Mouse (Mus musculus): Measurements from ENCODE around the gene Wipf1. TPM values are rescaled to one million over a fixed set of nuclear protein-coding genes. Genes with fewer than 3 reads are reported as not detected.

The Wipf1 gene
- total RNA-seq, 2 experiments from 2014 or later = 14.6 to 16.3 TPM

DNA sequence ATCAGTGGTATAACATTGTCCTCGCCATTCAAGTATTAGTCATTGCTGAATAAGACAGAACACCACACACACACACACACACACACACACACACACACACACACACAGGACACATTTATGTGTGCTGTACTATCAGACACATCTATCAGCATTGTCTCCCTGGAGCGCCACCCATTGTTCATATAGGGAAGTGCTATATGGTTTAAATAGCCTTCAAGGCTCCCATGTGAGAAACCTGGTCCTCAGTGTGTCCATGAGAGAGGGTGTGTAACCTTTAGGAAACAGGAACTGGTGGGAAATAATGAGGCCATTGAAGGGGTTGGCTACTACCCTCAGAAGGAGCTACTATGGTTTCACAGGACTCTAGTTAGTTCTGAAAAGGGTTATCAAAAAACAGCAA lies 87.5 kb downstream of the Wipf1 start:
- DNase-seq (ENCODE audit: low spot score in 2 of 2) = no peak

DNA sequence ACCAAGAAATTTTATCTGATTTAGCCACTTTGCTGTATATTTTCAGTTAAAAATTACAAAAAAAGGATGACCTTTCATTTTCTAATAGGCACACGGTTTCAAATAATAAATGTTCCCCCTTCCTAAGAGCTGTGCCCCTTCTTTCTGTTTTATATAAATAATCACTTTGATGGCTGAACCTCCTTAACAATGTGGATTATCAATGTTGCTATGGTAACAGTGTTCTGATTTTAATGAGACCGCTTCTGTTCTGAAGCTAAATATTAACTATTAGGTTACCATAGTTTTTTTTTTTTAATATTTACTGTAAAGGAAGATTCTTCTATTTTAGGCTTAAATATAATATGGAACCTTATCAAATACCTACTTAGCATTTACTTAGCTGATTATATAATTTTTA lies 89.2 kb downstream of the Wipf1 start:
- DNase-seq (ENCODE audit: low spot score in 2 of 2) = no peak

DNA sequence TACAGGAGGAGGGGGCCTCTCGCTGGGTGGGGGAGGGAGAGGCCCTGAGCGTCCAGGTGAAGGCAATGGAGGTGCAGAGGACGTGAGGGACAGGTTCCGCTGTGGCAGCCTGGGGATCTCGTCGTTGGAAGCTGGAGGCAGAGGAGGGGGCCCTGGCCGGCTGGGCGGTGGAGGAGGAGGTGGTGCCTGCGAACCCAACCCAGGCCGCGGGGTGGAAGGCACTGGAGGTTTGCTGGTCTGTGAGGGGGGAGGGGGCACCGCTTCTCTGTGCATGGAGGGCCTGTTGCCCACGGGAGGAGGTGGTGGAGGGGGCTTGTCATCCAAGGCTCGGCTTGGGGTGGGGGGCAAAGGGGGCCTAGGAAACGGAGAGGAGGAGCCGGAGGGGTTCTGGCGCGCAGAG lies 92.6 kb downstream of the Wipf1 start:
- DNase-seq (ENCODE audit: low spot score in 2 of 2) = no peak

DNA sequence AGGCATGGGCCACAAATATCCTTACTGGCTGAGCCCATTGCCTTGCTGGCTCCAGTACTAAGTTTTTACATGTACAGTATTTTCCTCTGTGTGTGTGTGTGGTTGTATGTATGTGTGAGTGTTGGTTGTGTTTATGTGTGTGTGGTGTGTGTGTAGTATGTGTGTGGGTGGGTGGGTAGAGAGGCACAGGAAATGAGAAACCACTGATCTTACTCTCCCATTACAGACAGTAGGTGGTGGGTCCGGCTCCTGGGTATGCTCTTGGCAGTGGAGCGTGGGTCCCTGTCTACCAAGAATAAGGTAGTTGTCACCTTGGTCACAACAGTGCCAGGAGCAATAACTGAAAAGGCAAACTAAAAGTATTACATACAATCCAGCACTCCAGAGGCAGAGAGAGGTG lies 93.7 kb downstream of the Wipf1 start:
- DNase-seq (ENCODE audit: low spot score in 2 of 2) = no peak

DNA sequence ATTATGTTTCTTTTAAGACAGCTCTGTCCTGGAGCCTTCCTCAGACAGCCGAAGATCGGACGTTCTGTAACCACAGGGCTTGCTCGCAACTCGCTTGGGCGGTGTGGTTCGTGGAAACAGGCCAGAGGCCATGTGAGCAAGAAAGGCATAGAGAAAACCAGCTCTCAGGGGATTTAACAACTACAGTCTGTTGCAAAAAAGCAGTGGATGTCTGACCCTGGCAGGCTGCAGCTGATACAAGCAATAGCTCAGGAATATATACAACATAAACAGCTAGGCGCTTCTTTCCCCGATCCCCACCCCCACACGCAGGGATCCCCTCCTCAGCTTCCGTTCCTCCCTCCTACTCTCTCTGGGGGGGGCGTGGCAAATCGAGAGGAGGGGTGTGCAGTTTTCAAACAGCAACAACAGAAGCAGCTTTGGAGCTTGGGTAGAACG lies 97.6 kb downstream of the Wipf1 start:
- no peak for DNase-seq (ENCODE audit: low spot score in 2 of 2)

DNA sequence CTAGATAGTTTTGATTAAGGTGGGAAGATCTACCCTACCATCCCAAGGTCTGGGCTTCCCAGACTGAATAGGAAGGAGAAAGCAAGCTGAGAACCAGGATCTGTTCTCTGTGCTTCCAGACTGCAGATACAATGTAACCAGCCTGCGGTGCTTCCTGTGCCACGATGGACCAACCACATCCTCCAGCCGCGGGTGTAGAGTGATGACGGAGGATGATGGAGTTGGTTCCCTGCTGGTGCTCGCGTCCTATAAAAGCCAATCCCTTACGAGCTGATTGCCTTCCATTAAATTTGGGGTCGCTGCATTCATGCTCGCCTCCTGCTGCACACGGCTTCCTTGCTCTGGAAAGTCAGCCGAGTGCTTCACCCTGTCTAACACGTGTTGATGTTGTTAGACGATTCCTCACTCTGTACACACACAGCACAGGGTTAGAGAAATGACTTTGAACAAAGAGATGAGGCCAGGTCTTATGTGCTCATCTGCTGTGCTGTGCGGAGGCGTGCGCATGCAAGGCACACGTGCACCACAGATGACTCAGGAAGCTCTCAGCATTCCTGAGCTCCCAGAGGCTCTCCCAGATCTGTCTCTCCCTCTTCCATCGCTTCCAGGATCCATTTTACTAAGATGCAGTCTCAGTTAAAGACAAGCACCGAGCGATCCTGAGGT lies 100.6 kb downstream of the Wipf1 start:
- DNase-seq (ENCODE audit: low spot score in 2 of 2) = peak; percentile 10 to 26

DNA sequence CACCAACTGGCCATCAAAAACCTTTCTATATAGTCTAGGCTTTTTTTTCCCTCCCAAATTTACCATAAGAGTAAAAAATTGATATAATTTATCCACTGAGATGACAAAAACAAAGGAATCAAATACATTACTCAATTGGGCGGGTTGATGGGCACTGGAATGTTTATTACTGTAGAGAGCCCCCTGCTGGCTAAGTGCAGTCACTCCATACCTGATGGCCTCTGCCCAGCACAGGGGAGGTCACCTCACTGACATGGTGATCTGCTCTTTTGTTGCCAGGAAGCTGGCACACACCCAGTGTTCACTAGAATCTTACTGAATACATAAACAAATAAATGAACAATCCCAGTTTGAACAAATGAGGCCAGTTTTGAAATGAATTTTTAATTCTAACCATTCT lies 102.2 kb downstream of the Wipf1 start:
- DNase-seq (ENCODE audit: low spot score in 2 of 2) = peak; percentile 28 to 30

DNA sequence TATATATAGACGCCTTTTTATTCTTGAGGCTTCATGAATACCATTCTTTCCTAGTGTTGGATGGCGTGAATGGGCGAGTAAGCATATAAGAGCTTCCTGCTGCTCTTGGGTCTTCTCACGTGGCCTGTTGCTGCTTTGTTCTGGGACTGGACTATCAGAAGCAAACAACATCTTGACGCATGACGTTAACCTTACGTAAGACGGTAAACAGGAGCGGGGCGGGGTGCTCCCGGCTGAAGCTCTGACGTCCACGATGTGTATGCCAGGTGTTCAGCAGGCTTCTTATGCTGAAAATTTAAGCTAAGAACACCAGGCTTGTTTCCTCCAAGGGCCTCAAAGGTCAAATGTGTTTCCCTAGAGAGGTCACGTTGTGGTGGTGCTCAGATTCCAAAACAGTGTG lies 103.7 kb downstream of the Wipf1 start:
- DNase-seq (ENCODE audit: low spot score in 2 of 2) = no peak

DNA sequence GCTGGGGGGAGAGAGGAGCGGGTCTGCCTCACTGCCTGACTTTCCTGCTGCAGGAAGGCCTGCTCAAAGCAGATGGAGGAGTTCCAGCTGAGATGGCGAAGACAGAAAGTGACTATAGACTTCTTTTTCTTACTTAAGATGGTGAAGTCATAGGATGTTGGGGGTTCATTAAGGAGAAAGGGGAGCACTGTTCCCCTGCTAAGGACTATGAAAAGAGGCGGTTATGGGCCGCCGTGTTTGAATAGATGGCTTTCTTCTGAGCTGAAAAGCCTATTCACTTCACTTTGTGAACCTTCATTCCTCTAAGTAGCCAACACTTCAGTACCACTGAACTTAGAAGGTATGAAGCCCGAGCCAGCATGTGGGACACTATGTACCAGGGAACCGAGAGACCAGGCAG lies 109.8 kb downstream of the Wipf1 start:
- DNase-seq (ENCODE audit: low spot score in 2 of 2) = no peak

DNA sequence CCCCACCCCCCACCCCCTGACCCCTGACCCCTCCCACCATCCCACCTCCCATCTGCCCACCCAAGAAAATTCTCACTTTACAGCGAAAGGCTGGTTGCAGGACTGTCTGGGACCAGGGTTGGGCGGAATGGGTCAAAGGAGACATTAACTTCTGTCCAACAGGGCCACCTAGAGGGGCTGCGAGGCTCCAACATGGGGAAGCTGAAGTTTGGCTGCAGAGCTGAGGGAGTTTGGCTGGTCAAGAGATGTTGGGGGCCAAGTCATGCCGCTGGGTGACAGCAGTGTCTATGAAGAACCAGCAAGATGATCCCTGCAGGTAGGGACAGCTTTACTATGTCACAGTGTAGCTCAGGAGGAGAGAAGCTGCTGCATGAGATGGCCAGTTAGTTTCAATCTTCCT lies 110.2 kb downstream of the Wipf1 start:
- peak; percentile 14 to 22 for DNase-seq (ENCODE audit: low spot score in 2 of 2)

DNA sequence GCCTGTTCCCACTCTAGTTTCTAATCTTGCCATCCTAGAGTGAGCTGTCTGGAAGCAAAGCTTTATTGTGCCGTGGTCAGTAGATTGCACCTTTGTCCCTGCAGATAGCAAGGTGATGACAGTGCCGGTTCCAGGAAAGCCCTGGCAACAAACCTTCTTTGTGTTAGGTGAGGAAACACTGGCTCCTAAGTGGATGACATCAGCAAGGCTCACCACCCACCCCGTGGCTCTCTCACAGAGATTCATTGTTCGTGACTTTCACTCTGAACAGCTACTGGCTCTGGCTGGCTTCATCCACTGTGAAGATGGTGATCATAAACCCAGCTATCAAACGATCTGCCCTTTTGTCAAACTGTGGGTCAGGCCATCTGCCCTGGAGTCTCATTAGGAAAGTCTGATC lies 113.6 kb downstream of the Wipf1 start:
- no peak for DNase-seq (ENCODE audit: low spot score in 2 of 2)

DNA sequence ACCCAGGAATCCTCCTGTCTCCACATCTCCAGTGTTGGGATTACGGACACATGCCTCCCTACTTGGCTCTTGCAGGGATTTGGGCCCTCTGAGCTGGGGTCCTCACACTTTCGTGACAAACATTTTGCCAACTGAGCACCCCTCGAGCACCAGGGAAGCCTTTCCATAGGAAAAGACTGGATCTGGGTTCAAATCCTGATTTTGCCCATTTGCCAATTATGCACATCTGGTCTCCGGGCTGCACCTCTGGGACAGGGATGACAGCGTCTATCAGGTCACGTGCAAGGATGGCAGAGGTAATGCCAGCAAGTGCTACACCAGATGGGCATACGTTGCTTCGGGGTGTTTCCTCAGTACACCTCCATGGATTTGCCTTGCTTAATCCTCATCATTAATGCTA lies 119.5 kb downstream of the Wipf1 start:
- DNase-seq (ENCODE audit: low spot score in 2 of 2) = no peak

DNA sequence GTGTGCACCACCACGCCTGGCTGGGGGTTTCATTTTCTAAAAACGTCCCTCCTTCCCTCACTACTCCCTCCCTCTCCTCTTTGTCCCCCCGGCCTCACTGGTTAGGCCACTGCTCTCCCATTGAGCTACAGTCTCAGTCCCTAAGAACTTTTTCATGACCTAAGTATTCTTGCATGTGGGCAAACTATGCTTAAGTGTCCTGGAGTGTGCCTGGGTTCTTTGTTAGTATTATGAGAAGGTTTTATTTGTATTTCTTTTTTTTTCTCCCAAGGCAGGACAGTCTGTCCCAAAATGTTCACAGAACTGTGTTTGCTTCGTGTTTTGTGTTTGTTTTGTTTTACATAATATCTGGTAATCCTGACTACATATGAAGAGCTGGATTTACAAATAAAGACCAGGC lies 121.9 kb downstream of the Wipf1 start:
- DNase-seq (ENCODE audit: low spot score in 2 of 2) = no peak

DNA sequence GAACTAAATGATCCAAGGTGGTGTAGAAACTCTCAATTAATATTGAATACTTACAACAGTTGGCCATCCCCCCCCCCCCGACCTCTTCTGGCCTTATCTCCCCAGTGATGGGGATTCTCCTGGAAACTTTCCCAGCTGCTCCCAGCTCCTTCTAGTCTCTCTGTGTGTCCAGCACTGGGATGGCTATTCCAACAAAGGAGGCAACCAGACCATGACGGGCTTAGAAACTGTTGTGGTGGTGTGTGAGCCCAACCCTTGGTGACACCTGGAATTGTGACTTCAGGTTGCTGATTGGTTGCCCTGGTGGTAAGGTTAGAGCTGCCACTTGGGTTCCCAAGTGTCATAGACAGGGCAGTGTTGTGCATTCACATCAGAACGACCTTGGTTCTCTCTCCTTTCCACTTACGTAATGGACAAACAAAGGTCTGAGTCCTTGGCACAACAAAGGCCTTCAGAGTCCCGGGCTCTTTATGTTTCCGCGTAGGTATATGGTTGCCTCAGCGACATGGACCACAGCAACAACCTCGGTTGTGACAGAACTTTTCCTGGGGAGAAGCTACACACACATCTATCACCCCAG lies 123.1 kb downstream of the Wipf1 start:
- DNase-seq (ENCODE audit: low spot score in 2 of 2) = no peak

DNA sequence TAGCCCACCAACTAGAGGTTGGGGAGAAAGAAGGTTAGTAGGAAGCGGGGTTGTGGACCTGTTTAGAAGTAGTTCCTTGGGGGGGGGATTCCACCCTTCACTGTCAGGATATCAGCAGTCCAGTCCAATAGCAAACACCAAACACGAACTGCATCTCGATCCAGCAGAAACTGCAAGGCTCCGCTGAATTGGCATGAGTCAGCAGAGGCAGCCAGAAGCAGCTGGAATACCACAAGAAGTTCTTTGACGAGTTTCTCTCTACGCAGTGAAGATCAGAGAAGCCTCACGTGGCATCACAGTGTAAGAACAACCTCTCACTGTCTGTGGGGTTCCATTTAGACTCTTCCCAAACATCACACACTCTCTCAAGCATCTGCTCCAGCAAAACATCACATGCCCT lies 124.6 kb downstream of the Wipf1 start:
- no peak for DNase-seq (ENCODE audit: low spot score in 2 of 2)

DNA sequence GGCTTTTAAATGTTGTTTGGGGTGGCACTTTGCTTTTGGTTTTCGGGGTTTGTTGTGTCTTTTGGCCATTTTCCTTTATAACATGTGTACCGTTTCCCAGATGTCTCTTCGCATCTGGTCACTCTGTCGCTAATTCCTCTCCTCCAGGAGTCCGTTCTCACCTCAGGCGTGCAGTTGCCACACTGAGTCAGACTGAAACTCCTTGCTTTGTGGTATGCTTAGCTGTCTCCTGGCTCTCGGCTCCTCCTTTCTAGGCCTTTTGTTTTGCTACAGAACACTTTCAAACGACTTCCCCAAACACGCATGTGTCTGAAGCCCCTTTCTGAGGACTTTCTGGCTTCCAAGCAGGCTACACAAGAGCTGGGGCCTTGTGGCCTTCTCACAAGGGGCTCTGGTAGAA lies 125.1 kb downstream of the Wipf1 start:
- DNase-seq (ENCODE audit: low spot score in 2 of 2) = no peak

DNA sequence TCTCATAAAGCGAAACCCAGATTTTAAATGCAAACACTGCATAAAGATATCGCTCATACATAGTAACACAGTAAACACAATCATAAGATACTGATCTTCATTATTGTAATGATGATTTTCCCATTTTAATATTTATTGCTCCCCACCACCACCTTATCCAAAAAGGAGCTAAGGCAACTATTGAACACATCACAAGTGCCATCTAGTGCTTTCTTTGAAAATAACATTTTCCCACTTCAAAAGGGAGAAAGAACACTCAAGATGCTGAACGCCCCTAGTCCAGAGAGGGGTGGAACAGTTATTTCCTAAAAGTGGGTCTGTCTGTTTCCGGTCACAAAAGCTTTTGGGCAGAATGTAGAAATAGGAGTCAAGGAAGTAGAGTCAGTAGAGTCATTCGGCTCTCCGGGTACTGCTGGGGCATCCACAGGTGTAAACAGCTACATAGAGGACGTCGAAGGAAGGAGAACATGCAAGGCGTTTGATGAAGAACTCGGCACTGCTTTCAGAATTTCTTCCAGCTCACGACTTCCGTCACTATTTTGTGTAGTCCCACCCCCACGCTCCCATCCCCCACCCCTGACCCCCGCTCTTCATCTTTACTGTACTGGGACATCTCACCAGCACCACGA lies 126.0 kb downstream of the Wipf1 start:
- DNase-seq (ENCODE audit: low spot score in 2 of 2) = no peak

DNA sequence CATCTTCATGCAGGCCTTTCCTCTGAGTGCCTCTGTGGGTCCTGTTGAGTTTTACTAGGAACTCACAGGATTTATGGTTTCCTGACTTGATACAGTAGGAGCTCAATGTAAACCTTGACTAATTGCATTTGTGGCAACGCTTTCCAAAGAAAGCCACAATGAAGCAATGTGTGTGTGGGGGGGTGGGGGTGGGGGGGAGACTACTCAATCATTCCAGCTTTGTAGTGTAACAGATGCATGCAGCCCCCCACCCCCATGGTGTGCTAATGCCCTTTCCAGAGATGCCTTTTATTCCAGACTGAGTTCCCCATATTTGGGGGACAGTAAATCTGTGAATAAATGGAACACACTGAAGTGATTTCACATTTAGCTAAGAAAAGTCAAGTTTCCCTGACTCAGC lies 127.8 kb downstream of the Wipf1 start:
- no peak for DNase-seq (ENCODE audit: low spot score in 2 of 2)

DNA sequence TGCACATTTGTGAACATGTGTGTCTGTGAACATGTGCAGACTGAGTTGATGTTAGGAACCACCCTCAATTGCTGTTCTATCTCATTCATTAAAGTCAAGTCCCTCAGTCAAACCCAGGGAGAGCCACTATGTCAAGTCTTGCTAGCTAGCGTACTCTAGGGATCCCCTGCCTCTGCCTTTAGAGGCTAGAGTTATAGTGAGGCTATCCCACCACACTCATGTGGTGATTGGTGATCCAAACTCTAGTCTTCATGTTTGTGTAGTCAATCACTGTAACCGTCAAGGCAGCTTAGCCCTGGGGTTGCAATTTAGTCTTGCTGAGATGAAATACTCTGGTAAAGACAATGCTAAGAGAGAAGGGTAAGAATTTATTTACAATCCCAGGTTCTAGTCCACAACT lies 132.1 kb downstream of the Wipf1 start:
- no peak for DNase-seq (ENCODE audit: low spot score in 2 of 2)

DNA sequence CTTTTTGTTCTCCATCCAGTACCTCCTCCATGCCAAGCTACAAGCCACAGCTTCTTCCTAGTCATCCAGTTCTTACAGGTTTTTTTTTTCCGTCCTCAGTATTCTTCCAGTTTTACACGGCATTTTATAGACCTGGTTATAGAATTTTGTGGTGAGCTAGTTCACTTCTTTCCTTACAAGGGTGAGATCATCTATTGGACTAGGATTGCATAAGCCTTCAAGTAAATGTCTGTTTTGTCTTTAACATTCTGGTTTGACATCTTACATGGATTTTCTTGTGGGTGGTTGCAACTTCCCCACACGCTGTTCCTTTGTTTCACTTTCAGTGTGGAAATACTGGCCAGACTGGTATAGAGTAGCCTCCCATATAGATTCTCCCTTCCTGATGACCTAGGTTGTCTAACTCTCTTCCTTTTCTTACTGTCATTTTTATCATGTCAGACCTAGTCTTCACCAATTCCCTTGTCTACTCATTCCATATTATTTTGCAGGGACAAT lies 132.7 kb downstream of the Wipf1 start:
- DNase-seq (ENCODE audit: low spot score in 2 of 2) = no peak

DNA sequence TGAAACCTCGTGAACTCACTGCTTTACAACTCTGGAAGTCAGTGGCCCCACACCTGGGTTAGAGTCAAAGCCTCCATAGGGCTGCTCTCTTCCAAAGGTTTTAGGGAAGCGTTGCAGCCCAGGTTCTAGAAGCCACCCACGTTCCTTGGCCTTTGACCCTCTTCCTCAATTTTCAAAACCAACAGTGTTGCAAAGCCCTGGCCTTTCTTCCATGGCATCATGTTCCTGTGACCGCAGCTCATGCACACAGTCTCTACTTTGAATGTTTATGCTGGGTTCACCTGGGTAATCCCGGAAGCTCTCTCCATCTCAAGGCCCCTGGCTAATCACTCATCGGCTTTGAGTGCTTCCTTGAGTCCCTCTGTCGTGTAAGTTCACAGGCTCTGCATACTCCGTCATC lies 134.0 kb downstream of the Wipf1 start:
- no peak for DNase-seq (ENCODE audit: low spot score in 2 of 2)

DNA sequence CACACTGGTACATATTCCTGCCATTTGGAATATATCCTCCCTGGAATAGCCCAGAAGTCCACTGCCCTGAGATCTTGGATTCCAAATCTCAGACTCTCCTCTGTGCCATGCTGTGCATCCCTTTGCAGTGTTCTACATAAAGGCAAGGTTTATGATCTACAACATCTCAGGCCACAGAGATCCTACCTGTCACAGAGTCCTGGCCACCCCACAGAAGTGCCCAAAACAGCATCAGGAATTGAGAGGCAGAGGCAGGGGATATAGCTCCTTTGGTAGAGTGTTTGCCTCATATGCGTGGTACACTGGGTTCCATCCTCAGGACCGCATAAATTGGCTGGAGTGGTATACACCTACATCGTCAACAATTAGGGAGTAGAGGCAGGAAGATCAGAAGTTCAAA lies 135.1 kb downstream of the Wipf1 start:
- no peak for DNase-seq (ENCODE audit: low spot score in 2 of 2)

DNA sequence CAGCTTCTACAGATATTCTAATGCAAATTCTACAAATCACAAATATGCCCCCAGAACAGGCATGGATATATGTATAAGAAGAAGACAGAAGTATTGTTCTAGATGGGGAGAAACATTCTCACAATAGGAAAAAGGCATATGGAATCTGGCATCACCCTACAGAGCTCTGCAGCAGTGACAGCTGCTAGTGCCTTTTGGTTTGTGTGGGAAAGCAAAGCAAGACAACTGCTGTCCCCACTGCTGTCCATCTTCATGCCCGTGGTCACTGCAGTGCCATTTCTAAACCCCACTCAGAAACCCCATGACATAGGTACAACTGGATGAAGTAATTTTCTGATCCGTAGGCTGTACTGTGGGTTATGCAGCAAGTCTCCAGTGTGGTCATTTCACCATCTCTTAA lies 136.8 kb downstream of the Wipf1 start:
- DNase-seq (ENCODE audit: low spot score in 2 of 2) = no peak

Measured in adrenal gland, adult 18-20 months (tissue).